Mouse (Mus musculus): Measurements from ENCODE around the gene Ehd3.
A peak's percentile ranks its signal among the peaks of the same experiment; 100 is the strongest.

Gene Ehd3

GRCm38 (mm10) chr17:73803521-73804184, at the start of gene Ehd3:
Ehd3 (plus strand) TSS chr17:73804134.
- no peak for DNase-seq (ENCODE audit: low spot score)

GRCm38 (mm10) chr17:73770964-73771363, 33.0 kb upstream of the Ehd3 start:
- no peak for DNase-seq (ENCODE audit: low spot score)

GRCm38 (mm10) chr17:73786642-73787311, 17.2 kb upstream of the Ehd3 start:
- DNase-seq (ENCODE audit: low spot score): no peak

GRCm38 (mm10) chr17:73790284-73791020, 13.5 kb upstream of the Ehd3 start:
- DNase-seq (ENCODE audit: low spot score): no peak

GRCm38 (mm10) chr17:73796789-73797188, 7.1 kb upstream of the Ehd3 start:
- DNase-seq (ENCODE audit: low spot score): no peak

GRCm38 (mm10) chr17:73797706-73798105, 6.2 kb upstream of the Ehd3 start:
- no peak for DNase-seq (ENCODE audit: low spot score)

- peak; percentile 87 for DNase-seq (ENCODE audit: low spot score)
Measured at GRCm38 (mm10) chr17:73804592-73805271, 798 bp downstream of the Ehd3 start.

- DNase-seq (ENCODE audit: low spot score): no peak
Measured at GRCm38 (mm10) chr17:73806331-73806730, 2.4 kb downstream of the Ehd3 start.

GRCm38 (mm10) chr17:73807211-73807610, 3.3 kb downstream of the Ehd3 start:
- no peak for DNase-seq (ENCODE audit: low spot score)

GRCm38 (mm10) chr17:73808431-73808830, 4.5 kb downstream of the Ehd3 start:
- no peak for DNase-seq (ENCODE audit: low spot score)

GRCm38 (mm10) chr17:73810801-73811200, 6.9 kb downstream of the Ehd3 start:
- no peak for DNase-seq (ENCODE audit: low spot score)

GRCm38 (mm10) chr17:73811566-73811965, 7.6 kb downstream of the Ehd3 start:
- DNase-seq (ENCODE audit: low spot score): no peak

GRCm38 (mm10) chr17:73813031-73813660, 9.2 kb downstream of the Ehd3 start:
- DNase-seq (ENCODE audit: low spot score): no peak

- no peak for DNase-seq (ENCODE audit: low spot score)
Measured at GRCm38 (mm10) chr17:73814500-73815190, 10.7 kb downstream of the Ehd3 start.

- no peak for DNase-seq (ENCODE audit: low spot score)
Measured at GRCm38 (mm10) chr17:73817697-73818380, 13.9 kb downstream of the Ehd3 start.

- DNase-seq (ENCODE audit: low spot score): no peak
Measured at GRCm38 (mm10) chr17:73818936-73819335, 15.0 kb downstream of the Ehd3 start.

GRCm38 (mm10) chr17:73820726-73821125, 16.8 kb downstream of the Ehd3 start:
- no peak for DNase-seq (ENCODE audit: low spot score)

- no peak for DNase-seq (ENCODE audit: low spot score)
Measured at GRCm38 (mm10) chr17:73822255-73822654, 18.3 kb downstream of the Ehd3 start.

GRCm38 (mm10) chr17:73823121-73824021, 19.4 kb downstream of the Ehd3 start:
- DNase-seq (ENCODE audit: low spot score): no peak

GRCm38 (mm10) chr17:73824022-73824340, 20.0 kb downstream of the Ehd3 start:
- no peak for DNase-seq (ENCODE audit: low spot score)
